Mouse (Mus musculus) naive thymus-derived CD4-positive, alpha-beta T cell, adult 5 months (primary cell): ENCODE data around the gene Wrap53. TPM values are rescaled to one million over a fixed set of nuclear protein-coding genes. Genes with fewer than 3 reads are reported as not detected.

Experiments used
- polyA plus RNA-seq: library from polyadenylated mRNA; unstranded; fragments of 100-300 nt; shearing (Covaris generic); gene quantifications from one replicate; pipeline ENCODE4 v1.2.1, GENCODE M21; 2017

Wrap53 gene
- polyA plus RNA-seq: 14.9 TPM

GRCm38 (mm10) chr11:69580091-69580514 lies at the start of gene Wrap53, which contains the start of gene Trp53:
Gene Wrap53 (minus strand): TSS chr11:69580255.
Gene Trp53 (plus strand): TSS chr11:69580359.

GRCm38 (mm10) chr11:69621571-69622268 lies 41.7 kb upstream of the Wrap53 start, which contains the start of gene Sat2:
Gene Sat2 (plus strand): TSS chr11:69622024.

GRCm38 (mm10) chr11:69617805-69618204 lies 37.8 kb upstream of the Wrap53 start, which contains the start of gene Shbg:
Gene Shbg (minus strand): TSS chr11:69617905.

GRCm38 (mm10) chr11:69605726-69606490 lies 25.9 kb upstream of the Wrap53 start, which contains the start of gene Atp1b2:
Gene Atp1b2 (minus strand): TSS chr11:69605942.

GRCm38 (mm10) chr11:69559851-69560765 lies 19.9 kb downstream of the Wrap53 start, which contains the start of gene Efnb3:
Gene Efnb3 (minus strand): TSS chr11:69560205.

GRCm38 (mm10) chr11:69549060-69549656 lies 30.9 kb downstream of the Wrap53 start, which contains the start of gene Dnah2:
Gene Dnah2 (minus strand): TSS chr11:69549110.

Other genes with a start within 250 kb of the Wrap53 start
- gene Rnf227, start 239.8 kb downstream of the Wrap53 start, polyA plus RNA-seq: 0.82 TPM
- gene Chd3, start 210.8 kb downstream of the Wrap53 start, polyA plus RNA-seq: 115 TPM
- gene Naa38, start 184.8 kb downstream of the Wrap53 start, polyA plus RNA-seq: 52.5 TPM
- 23.4 TPM for gene Cyb5d1, start 184.6 kb downstream of the Wrap53 start, polyA plus RNA-seq
- 1.2 TPM for gene Tmem88, start 182.0 kb downstream of the Wrap53 start, polyA plus RNA-seq
- 16.0 TPM for gene Kdm6b, start 166.6 kb downstream of the Wrap53 start, polyA plus RNA-seq
- gene Dnah2, start 31.1 kb downstream of the Wrap53 start, polyA plus RNA-seq: 0.02 TPM
- 0.11 TPM for gene Efnb3, start 20.1 kb downstream of the Wrap53 start, polyA plus RNA-seq
- 212 TPM for gene Trp53, start 104 bp upstream of the Wrap53 start, polyA plus RNA-seq
- not detected for gene Atp1b2, start 25.7 kb upstream of the Wrap53 start, polyA plus RNA-seq
- gene Shbg, start 37.6 kb upstream of the Wrap53 start, polyA plus RNA-seq: not detected
- gene Sat2, start 41.8 kb upstream of the Wrap53 start, polyA plus RNA-seq: not detected
- gene Fxr2, start 52.7 kb upstream of the Wrap53 start, polyA plus RNA-seq: 73.2 TPM
- gene Sox15, start 75.1 kb upstream of the Wrap53 start, polyA plus RNA-seq: not detected
- 49.4 TPM for gene Mpdu1, start 82.4 kb upstream of the Wrap53 start, polyA plus RNA-seq
- gene Cd68, start 85.9 kb upstream of the Wrap53 start, polyA plus RNA-seq: 2.1 TPM
- 703 TPM for gene Eif4a1, start 92.2 kb upstream of the Wrap53 start, polyA plus RNA-seq
- gene Senp3, start 101.8 kb upstream of the Wrap53 start, polyA plus RNA-seq: 41.7 TPM
- gene Tnfsf13, start 105.5 kb upstream of the Wrap53 start, polyA plus RNA-seq: not detected
- gene Tnfsf12, start 115.6 kb upstream of the Wrap53 start, polyA plus RNA-seq: not detected
- not detected for gene Tnfsfm13, start 115.8 kb upstream of the Wrap53 start, polyA plus RNA-seq
- gene Polr2a, start 178.4 kb upstream of the Wrap53 start, polyA plus RNA-seq: 56.9 TPM
- gene Slc35g3, start 181.7 kb upstream of the Wrap53 start, polyA plus RNA-seq: not detected
- gene Zbtb4, start 185.7 kb upstream of the Wrap53 start, polyA plus RNA-seq: 8.0 TPM
- 2.2 TPM for gene Chrnb1, start 215.7 kb upstream of the Wrap53 start, polyA plus RNA-seq
- not detected for gene Fgf11, start 221.6 kb upstream of the Wrap53 start, polyA plus RNA-seq
- gene Tmem102, start 225.4 kb upstream of the Wrap53 start, polyA plus RNA-seq: not detected
- gene Gm39566, start 235.0 kb upstream of the Wrap53 start, polyA plus RNA-seq: not detected
- gene Spem2, start 238.2 kb upstream of the Wrap53 start, polyA plus RNA-seq: not detected
- gene Spem1, start 241.9 kb upstream of the Wrap53 start, polyA plus RNA-seq: not detected